Mouse (Mus musculus) forebrain, embryonic 12.5 days (tissue): ENCODE measurements around the gene Atxn1. TPM values are rescaled to one million over a fixed set of nuclear protein-coding genes. Genes with fewer than 3 reads are reported as not detected.

Experiments
- ATAC-seq: fragments of 200-750 bp; cut with Nextera tagmentation; 2 replicates; pipeline ENCODE4 v1.8.0; 2017; ENCODE audit warnings: moderate TSS enrichment; ENCODE audit not compliant: low FRiP score
- H3K27ac ChIP-seq: fragments of 300-500 bp; sonication (generic); 2 replicates; pipeline ENCODE4 v1.5.1; 2016; ENCODE audit warnings: mild to moderate bottlenecking
- H3K27me3 ChIP-seq: fragments of 300-500 bp; sonication (generic); 2 replicates; pipeline ENCODE4 v1.6.1; 2016; ENCODE audit warnings: mild to moderate bottlenecking
- H3K36me3 ChIP-seq: fragments of 300-500 bp; sonication (generic); replicated peaks from 2 replicates; pipeline ENCODE4 v1.6.1; 2016; ENCODE audit warnings: mild to moderate bottlenecking
- H3K4me1 ChIP-seq: fragments of 300-500 bp; sonication (generic); 2 replicates; pipeline ENCODE4 v1.6.1; 2016
- H3K4me2 ChIP-seq: fragments of 300-500 bp; sonication (generic); 2 replicates; pipeline ENCODE4 v1.6.1; 2016; ENCODE audit warnings: mild to moderate bottlenecking, moderate library complexity
- H3K4me3 ChIP-seq: fragments of 300-500 bp; sonication (generic); replicated peaks from 2 replicates; pipeline ENCODE4 v1.5.1; 2016; ENCODE audit warnings: mild to moderate bottlenecking
- H3K9ac ChIP-seq: fragments of 300-500 bp; sonication (generic); 2 replicates; pipeline ENCODE4 v1.6.1; 2016; ENCODE audit warnings: mild to moderate bottlenecking
- H3K9me3 ChIP-seq: fragments of 300-500 bp; sonication (generic); 2 replicates; pipeline ENCODE4 v1.6.1; 2016
- WGBS: fragments of 180-500 bp; shearing (Covaris S2); methylation state at CpG from one replicate; pipeline ENCODE4 v1.1.7; 2016; 5-methylcytosine and 5-hydroxymethylcytosine counted together
- polyA plus RNA-seq: library from polyadenylated mRNA; unstranded; fragments of >200 nt; fragmentation: Nextera tagmentation; extraction: Ambion mirVana; gene quantifications from 2 replicates; pipeline ENCODE4 v1.2.1, GENCODE M21; 2016

The Atxn1 gene
- polyA plus RNA-seq, 1 experiment from 2014 or later = 3.7 TPM

DNA sequence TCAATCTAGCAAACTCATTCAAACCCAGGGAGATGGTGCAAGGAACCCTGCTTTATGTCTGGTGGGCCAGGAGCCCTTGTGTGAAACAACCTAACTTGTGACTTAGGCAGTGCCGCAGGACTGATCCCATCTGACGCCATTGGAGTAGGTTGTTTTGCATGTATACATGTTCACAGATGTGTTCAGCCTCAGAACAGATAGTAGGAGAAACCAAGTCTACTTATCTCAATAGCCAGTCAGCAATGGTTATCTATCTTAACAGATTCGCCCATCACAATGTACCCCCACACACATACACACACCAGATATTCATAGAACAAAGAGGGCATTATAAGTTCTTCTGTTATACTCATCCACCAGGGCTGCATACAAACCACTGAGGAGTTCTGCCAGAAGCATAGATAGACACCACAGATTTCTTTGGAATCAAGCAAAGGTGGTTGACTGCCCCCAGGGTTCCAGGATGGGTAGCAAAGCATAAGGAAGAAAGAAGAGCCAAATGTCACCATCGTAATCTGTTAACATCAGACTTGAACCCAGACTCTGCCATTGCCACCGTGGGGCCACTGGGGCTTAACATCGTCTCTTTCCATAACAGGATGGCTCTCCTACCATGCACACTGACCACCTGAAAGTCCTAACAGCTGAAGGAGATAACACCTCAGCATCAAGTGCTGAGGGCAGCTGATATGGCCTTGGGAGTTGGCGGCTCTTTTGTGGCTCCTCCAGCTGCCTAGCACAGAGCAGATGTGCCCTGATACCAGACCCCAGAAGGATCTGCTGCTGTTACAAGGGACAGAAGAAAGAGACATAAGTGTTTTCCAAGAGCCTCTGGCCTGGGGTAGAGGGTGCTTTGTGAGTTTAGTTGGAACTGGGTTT, 115.4 kb downstream of the Atxn1 start:
- ATAC-seq = no peak
- no peak overlapping the region for H3K9ac ChIP-seq
- no peaks in the 10 kb centered on the region for H3K9me3 ChIP-seq
- no peak overlapping the region for H3K27ac ChIP-seq
- H3K4me2 ChIP-seq = no peak overlapping the region
- H3K4me3 ChIP-seq = no peak overlapping the region
- H3K27me3 ChIP-seq = no peaks in the 10 kb centered on the region
- 0 out of 2 replicates have a peak, but pooled peaks cover 3% of the 10 kb centered on the region for H3K4me1 ChIP-seq
- WGBS = 95% methylated on average over 7 of the region's 7 CpGs
- H3K36me3 ChIP-seq = no peaks in the 10 kb centered on the region

DNA sequence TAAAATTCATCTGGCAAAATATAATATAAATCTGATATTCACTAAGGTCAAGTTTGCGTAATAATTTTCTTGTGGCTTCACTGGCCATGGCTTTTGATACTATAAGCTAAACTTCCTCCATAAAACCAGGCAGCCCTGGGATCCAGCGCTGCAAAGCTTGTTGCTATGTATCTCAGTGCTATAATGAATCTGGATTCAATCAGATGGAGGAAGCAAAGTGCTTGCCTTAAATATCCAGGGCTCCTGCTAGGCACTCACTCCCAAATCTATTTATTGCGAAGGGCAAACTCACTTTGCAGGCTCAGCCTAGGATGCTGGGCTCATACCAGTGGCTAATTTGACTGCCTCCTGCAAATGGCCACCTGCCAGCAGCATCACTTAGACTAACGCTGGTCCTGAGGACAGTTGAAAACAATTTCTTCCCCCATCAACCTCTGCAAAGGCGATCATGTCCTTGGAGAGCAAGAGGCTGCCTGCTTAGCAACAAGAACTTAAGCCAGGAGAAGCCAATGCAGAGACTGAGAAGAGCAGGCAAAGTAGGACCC, 122.2 kb downstream of the Atxn1 start:
- ATAC-seq = no peak
- no peaks in the 10 kb centered on the region for H3K4me1 ChIP-seq
- no peak overlapping the region for H3K4me2 ChIP-seq
- no peak overlapping the region for H3K4me3 ChIP-seq
- H3K27me3 ChIP-seq = no peaks in the 10 kb centered on the region
- no peak overlapping the region for H3K9ac ChIP-seq
- no peaks in the 10 kb centered on the region for H3K36me3 ChIP-seq
- no peaks in the 10 kb centered on the region for H3K9me3 ChIP-seq
- H3K27ac ChIP-seq = no peak overlapping the region
- WGBS = 83% methylated on average over 5 of the region's 5 CpGs

DNA sequence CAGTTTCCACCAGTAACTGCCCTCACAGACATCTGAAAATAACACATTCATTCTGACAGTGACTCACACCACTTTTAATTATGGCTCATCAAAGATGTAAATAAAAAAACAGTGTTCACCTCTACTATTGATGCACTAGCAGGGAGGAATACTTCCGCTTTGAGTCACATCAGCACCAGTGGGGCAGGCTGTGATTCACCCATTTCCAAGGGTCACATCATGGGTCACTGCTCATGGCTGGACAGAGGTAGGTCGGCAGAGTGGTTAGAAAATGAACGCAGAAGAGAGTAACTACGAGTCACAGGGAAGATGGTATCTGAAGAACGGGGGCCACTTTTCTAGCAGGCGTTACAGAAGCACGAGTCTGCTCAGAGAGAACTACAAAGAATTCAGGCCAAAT, 124.9 kb downstream of the Atxn1 start:
- no peak overlapping the region for H3K4me3 ChIP-seq
- no peak overlapping the region for H3K4me2 ChIP-seq
- no peaks in the 10 kb centered on the region for H3K9me3 ChIP-seq
- H3K27me3 ChIP-seq = no peaks in the 10 kb centered on the region
- 80% methylated on average over 7 of the region's 7 CpGs for WGBS
- no peak overlapping the region for H3K9ac ChIP-seq
- H3K27ac ChIP-seq = no peak overlapping the region
- no peaks in the 10 kb centered on the region for H3K36me3 ChIP-seq
- no peak for ATAC-seq
- no peaks in the 10 kb centered on the region for H3K4me1 ChIP-seq

DNA sequence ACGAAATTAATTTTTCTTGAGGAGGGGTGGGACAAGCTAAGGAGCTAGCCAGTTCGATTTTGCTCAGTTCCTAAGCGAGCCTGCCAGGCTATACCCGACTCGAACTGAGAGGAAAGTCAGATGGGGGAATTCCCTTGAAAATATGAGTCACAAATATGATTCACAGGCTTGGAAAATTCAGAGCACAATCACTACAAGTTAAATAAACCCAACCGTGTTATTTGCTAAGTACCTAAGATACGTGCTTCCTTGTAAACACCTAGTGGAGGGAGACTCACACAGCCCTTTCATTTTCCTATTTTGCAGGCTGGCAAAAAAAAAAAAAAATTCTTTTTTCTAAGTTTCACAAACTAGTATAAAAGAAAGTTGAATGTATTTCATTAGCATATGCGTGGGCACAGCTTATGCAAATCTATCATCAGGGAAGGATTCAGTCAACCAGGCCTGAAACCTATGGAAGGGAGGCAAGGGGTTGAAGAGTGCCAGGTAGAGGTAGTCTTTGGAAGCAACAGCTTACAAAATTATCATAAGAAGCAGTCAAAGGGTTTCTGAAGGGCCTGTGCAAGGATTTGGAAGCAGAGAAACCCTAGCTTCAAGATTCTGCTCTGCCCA, 127.1 kb downstream of the Atxn1 start:
- 92% methylated on average over 8 of the region's 8 CpGs for whole genome bisulfite sequencing

DNA sequence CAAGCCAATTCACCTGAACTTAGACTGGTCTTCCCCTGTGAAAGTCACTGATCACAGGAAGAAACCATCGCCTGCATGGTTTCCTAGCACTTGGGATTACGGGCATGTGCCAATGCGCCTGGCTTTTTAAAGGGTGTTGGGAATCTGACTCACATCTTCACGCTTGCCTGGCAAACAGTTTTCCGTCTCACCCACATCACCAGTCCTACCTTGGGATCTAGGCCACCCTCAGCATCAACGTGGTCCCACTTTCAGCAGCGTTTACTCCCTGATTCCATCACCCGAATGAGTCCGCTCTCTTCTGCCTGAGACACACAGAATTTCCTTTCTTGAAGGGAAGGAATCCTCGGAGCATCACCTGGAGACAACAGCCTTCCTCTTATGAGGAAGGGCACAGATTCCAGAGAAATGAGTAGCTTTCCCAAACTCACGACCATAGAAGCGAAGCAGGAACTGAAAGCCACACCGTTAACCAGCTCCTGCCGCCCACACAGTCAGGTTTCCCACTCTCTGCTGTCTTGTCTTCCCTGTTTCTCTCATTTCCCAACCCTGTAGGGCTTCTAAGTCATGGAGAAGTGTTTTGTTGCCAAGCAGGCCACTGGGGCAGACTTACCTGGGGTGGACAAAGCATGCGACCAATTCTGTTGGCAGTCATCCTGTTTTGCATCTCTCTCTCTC, 128.3 kb downstream of the Atxn1 start:
- 91% methylated on average over 15 of the region's 15 CpGs for WGBS
- ATAC-seq = no peak

More for the DNA sequence above, 127.1 kb downstream of the Atxn1 start:
- Histone ChIP-seq H3K27ac (no peak overlapping the region), H3K9me3 (no peaks in the 10 kb centered on the region; the same call in 1 of the 2 replicates), H3K36me3 (no peaks in the 10 kb centered on the region), H3K27me3 (no peaks in the 10 kb centered on the region), H3K4me3 (no peak overlapping the region), H3K4me2 (no peak overlapping the region), H3K4me1 (no peaks in the 10 kb centered on the region), H3K9ac (no peak overlapping the region)
- ATAC-seq = no peak

DNA sequence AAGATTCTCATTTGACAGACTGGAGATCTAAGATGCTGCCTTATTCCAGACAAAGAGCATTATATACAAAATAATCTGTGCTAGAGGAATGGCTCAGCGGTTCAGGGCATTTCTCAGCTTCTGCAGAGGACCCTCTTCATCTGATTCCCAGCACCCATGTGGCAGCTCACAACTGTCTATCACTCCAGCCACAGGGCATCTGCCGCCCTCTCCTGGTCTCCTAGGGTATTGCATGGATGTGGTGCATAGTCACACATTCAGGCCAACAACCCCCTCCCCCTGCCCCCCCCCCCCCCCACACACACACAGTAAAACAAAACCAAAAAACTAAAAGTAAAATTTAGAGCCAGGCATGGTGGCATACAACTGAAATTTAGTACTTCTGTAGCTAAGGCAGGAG, 130.5 kb downstream of the Atxn1 start:
- Histone ChIP-seq H3K9ac (no peak overlapping the region), H3K4me1 (no peaks in the 10 kb centered on the region), H3K9me3 (no peaks in the 10 kb centered on the region; the same call in 1 of the 2 replicates), H3K27ac (no peak overlapping the region), H3K4me2 (no peak overlapping the region), H3K27me3 (no peaks in the 10 kb centered on the region), H3K36me3 (no peaks in the 10 kb centered on the region), H3K4me3 (no peak overlapping the region)
- WGBS = 89% methylated on average over 2 of the region's 2 CpGs
- ATAC-seq = no peak

More for the DNA sequence above, 128.3 kb downstream of the Atxn1 start:
- Histone ChIP-seq H3K27me3 (no peaks in the 10 kb centered on the region), H3K36me3 (no peaks in the 10 kb centered on the region), H3K4me1 (no peaks in the 10 kb centered on the region), H3K9ac (no peak overlapping the region), H3K27ac (no peak overlapping the region), H3K4me3 (no peak overlapping the region), H3K4me2 (no peak overlapping the region), H3K9me3 (no peaks in the 10 kb centered on the region; the same call in 1 of the 2 replicates)

DNA sequence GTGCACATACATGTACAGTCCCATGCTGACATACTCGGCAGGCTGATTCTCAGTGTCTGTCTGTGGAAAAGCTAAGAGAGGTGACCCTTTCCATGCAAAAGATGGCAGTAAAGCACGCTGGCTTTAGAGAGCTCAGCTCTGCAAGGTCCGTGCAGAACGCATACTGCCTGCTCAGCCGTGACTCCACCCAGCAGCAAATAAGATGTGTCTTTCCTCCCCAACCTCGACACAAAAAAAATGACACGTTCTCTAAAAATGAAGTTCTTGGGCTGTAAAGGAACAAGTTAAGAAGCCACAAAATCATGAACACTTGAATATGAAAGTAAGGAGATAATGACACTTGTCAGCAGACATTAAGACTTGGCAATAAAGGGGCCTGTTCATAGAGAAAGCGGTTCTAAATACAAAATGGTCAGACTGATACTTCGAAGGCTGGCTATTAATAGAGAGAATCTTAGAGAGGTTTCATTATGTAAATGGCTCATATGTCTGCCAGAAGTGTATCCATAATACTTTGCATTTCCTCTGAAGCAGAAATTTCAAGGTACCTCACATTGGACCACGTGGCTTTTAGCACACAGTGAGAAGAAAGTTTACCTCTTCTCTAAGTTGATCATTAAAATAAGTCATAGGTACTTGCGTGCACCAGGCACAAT, 132.0 kb downstream of the Atxn1 start:
- Histone ChIP-seq H3K27me3 (no peaks in the 10 kb centered on the region), H3K9me3 (no peaks in the 10 kb centered on the region; the same call in 1 of the 2 replicates), H3K4me2 (no peak overlapping the region), H3K36me3 (no peaks in the 10 kb centered on the region), H3K4me3 (no peak overlapping the region), H3K9ac (no peak overlapping the region), H3K27ac (no peak overlapping the region), H3K4me1 (no peaks in the 10 kb centered on the region)
- ATAC-seq = no peak
- 86% methylated on average over 11 of the region's 11 CpGs for WGBS

DNA sequence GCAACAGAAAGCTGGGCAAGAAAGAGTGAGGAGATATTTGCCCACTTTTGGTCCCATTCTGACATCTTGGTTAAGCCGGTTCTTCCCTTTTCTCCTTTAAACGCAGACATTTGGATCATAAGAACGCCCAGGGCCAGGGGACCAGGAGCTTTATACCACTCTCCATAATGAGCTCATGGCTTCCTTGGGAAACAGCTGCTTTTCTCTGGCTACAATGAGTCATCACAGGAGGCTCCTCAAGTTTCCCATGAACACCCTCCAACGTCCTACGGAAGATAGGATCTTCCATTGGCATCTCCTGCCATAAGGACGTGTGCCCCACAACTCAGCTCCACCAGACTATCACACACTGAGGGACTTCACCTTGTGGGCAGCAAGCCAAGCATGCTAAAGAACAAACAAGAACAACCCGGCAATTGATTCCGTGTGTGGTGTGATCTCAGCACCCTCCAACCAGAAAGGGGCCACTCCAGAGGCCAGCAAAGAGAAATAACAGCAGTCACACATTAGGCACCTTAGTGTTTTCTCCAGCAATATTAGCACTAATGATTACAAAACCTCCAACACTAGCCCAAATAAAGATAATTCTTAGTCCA, 135.4 kb downstream of the Atxn1 start:
- Histone ChIP-seq H3K4me2 (no peak overlapping the region), H3K27me3 (no peaks in the 10 kb centered on the region), H3K4me3 (no peak overlapping the region), H3K9me3 (peaks cover 4% of the 10 kb centered on the region; the same call in 1 of the 2 replicates), H3K27ac (no peak overlapping the region), H3K9ac (no peak overlapping the region), H3K36me3 (no peaks in the 10 kb centered on the region), H3K4me1 (0 out of 2 replicates have a peak, but pooled peaks cover 3% of the 10 kb centered on the region)
- 87% methylated on average over 8 of the region's 8 CpGs for WGBS
- ATAC-seq = no peak

DNA sequence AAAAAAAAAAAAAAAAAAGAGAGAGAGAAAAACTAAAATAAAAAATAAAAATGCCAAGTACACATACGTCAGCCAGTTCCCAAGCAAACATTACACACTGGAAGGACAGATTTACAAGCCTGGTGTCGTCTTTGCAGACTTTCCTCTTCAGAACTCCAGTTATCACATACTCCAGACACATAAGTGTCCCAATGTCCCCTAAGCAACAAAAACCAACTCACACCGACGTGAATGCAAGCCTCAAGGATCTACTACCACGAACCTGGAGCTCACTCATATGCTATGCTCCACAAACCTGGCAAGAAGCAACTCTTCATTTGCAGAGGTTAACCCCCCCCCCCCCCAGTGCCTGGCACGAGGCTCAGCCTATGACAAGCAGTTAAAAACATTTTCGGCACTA, 136.8 kb downstream of the Atxn1 start:
- no peak overlapping the region for H3K9ac ChIP-seq
- H3K4me1 ChIP-seq = 0 out of 2 replicates have a peak, but pooled peaks cover 3% of the 10 kb centered on the region
- no peak overlapping the region for H3K4me3 ChIP-seq
- no peaks in the 10 kb centered on the region for H3K27me3 ChIP-seq
- no peak overlapping the region for H3K27ac ChIP-seq
- no peak for ATAC-seq
- 86% methylated on average over 7 of the region's 7 CpGs for WGBS
- H3K4me2 ChIP-seq = no peak overlapping the region
- H3K36me3 ChIP-seq = no peaks in the 10 kb centered on the region
- H3K9me3 ChIP-seq = 0 out of 2 replicates have a peak, but pooled peaks cover 4% of the 10 kb centered on the region

DNA sequence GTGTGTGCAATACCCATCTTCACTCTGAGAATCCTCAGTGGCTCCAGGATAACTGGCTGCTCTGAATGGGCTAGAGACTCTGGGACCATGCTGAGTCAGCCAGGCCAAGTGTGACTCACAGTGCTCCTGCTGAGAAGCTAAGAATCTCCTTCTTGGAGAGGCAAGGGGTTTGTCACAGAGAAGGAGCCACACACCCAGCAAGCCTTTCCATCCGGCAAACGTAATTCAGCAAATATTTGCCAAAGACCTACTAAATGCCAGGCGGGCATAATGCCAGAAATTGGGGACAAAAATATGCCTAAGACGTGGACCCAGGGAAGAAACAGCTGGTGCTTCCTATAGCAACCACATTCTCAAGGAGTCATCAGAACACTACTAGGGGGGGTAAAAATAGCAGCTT, 137.2 kb downstream of the Atxn1 start:
- WGBS = 72% methylated on average over 4 of the region's 4 CpGs
- Histone ChIP-seq H3K27me3 (no peaks in the 10 kb centered on the region), H3K4me1 (0 out of 2 replicates have a peak, but pooled peaks cover 3% of the 10 kb centered on the region), H3K9me3 (0 out of 2 replicates have a peak, but pooled peaks cover 4% of the 10 kb centered on the region), H3K27ac (no peak overlapping the region), H3K9ac (no peak overlapping the region), H3K4me3 (no peak overlapping the region), H3K4me2 (no peak overlapping the region), H3K36me3 (no peaks in the 10 kb centered on the region)
- no peak for ATAC-seq

DNA sequence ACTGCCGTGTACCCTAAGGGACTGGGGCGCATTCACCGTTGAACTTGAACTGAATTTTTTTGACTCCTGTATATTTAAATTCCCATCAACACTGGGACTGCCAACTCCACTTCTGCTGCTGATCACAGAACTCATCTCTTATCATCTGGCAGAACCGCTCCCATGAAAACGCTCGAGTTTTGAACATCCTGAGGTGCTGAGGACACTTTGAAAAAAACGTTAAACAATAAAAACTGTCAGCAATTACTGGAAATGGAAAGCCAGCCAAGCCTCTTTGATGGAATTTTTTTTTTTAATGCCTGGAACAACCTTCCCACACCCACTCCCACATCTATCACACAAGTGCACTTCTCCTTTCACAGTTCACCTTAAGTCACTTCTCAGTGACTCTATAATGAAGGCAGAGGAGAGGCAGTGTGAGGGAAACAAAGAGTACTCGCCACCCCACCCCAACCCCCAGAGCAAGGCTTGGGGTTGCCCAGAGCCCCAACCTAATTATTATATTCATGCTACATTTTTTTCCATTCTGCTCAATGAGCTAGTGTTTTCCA, 137.7 kb downstream of the Atxn1 start:
- Histone ChIP-seq H3K27me3 (no peaks in the 10 kb centered on the region), H3K9me3 (0 out of 2 replicates have a peak, but pooled peaks cover 4% of the 10 kb centered on the region), H3K4me3 (no peak overlapping the region), H3K4me2 (no peak overlapping the region), H3K4me1 (0 out of 2 replicates have a peak, but pooled peaks cover 3% of the 10 kb centered on the region), H3K36me3 (no peaks in the 10 kb centered on the region), H3K9ac (no peak overlapping the region), H3K27ac (no peak overlapping the region)
- 88% methylated on average over 8 of the region's 8 CpGs for WGBS
- ATAC-seq = no peak
